Mouse (Mus musculus): ENCODE measurements around the gene Sart3.
A peak's percentile ranks its signal among the peaks of the same experiment; 100 is the strongest.
"Not testable (repeated sequence)": the region's sequence is repeated elsewhere in the genome, so short reads cannot be mapped to it uniquely, and the experiment has no call there.

Sart3 gene

DNA sequence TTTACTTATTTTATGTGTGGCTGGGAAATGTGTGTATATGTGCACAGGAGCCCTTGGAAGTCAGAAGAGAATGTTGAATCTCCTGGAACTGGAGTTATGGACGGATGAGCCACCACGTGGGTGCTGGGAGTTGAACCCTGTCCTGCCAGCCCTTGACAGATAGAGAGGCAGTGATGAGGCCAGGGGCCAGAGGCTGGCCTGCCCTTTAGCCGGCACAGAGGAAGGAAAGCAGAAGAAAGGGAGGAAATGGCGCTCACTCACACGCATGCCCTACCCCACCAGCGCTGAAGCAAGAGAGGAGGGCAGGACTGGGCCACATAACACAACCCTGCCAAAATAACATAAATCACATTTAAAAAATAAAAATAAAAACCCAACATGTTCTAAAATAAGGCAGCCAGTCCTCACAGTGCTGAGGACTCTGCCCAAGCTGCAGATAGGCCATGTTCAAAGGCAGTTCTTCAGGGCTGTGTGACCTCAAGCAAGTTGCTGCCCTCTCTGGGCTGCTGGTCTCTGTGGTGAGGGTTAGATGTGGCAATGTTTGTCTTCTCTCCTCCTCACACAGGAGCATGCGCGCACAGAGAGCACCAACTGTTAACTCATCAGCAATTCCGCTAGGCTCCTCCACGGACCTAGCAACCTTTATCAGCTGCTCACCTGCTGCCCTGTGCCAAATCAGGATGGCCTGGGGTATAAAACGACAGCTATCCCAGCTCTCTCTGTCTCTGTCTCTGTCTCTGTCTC is 18.3 kb upstream of the Sart3 start:
- no peak for DNase-seq (ENCODE audit: low spot score)

DNA sequence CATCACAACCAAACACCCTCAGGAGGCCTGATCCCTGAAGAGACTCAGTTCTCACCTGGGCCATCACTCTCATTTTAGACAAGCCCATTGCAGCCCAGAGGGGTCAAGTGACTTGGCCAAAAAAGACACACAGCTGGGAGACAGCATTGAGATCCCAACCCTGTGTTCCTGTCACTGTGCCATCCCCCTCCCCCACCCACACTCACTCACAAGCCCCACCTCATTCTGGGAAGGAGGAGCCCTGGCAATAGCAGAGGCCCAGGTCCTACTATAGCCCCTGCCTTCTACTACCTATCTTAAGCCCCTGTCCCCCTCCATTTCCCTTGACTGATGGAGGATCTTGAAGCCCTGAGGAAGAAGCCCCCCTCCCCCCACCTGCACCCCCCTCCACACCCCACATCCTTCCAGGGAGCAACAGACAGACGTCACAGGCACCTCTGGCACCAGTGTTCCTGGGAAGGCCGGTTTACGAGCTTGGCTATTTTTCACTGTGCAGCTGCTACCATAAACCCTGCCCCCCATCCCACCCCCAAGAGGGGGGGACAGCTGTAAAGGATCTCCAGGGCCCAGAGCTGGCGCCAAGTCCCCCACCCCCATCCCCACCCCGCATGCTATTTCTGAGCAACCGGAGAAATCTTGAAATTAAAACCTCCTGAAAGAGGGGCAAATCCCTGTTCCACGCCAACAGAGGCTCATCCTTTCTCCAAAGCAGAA is 16.9 kb upstream of the Sart3 start:
- DNase-seq (ENCODE audit: low spot score) = no peak

DNA sequence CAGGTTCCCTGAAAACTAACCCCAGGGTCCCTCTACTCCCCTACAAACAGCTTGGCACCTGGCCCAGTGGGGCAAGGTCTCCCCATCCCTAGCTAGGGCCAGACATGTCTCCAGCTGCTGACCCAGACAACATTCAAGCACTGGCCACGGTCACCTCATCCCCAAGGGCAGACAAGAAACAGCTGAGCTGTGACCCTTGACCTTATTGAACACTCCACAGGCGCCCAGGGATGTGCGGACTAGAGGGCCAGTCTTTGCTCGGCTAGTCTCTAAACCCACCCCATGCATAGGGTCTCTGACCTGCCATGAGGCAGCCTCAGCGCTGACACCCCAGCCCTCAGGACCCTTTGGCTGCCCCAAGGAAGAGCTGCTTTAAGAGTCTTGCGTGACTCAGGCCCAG is 16.3 kb upstream of the Sart3 start:
- no peak for DNase-seq (ENCODE audit: low spot score)

DNA sequence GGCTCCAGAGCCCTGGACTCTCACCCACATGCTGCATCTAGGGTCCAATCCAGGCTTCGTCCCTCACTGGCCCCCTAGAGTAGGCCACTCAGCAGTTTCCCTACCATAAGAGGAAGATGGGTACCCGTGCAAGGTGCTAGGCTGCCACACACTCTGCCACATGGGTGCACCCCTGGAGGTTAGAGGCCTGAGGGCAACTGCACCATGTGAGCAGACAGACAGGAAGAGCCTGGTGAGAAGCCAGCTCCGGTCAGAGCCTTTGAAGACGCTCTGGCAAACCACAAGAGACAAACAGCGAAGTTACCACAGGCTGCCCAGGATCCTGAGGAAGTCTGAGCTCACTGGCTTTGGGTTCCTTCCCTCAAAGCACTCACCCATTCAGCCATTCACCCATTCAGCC is 14.7 kb upstream of the Sart3 start:
- DNase-seq (ENCODE audit: low spot score) = no peak

DNA sequence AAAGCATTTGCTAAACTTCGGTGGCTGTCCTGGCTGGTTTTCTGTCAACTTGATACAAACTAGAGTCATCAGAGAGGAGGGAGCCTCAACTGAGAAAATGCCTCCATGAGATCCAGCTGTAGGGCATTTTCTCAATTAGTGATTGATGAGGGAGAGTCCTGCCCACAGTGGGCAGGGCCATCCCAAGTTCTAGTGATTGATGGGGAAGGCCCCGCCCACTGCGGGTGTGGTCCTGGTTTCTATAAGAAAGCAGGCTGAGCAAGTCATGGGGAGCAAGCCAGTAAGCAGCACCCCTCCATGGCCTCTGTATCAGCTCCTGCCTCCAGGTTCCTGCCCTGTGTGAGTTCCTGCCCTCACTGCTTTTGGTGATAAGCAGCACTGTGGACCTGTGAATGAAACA is 11.8 kb upstream of the Sart3 start:
- DNase-seq (ENCODE audit: low spot score) = not testable (repeated sequence)

DNA sequence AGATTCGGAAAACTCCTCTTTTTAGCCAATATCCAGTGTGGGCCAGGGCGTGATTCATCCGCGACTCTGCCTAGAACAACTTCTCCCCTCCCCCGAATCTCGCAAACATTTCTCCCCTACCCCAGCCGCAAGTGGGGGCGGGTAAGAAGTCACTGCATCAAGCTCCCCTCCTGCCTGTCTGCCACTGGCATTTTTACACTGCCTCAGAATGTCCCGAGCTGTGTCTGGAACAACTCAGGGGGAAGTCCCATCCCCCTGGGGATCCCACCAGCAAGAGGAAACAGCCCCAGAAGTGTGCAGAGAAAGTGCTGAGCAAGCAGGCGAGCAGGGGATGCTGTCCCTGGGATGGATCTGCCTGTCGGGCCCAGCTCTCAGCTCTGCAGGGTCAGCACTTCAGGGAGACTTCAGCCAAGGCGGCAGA is 11.3 kb upstream of the Sart3 start:
- DNase-seq (ENCODE audit: low spot score) = peak; percentile 55

DNA sequence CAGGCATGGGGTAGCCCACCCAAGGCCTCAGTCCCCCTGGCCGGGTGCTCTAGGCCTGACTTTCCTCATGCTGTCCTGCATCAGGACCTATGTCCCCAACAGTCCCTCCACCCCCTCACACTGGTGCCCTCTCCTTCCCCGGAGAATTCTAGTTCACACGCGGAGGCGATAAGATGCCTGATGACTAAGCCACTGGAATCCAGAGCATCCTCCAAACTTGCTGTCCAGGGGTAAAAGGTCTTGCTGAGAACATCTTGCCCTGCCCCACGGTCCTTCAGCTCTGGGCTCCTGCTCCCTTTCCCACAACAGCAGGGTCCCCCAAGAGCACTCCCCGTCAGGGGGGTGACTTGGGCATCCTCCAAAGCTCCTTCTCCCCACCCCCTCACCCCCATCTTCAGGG is 10.3 kb upstream of the Sart3 start:
- no peak for DNase-seq (ENCODE audit: low spot score)

DNA sequence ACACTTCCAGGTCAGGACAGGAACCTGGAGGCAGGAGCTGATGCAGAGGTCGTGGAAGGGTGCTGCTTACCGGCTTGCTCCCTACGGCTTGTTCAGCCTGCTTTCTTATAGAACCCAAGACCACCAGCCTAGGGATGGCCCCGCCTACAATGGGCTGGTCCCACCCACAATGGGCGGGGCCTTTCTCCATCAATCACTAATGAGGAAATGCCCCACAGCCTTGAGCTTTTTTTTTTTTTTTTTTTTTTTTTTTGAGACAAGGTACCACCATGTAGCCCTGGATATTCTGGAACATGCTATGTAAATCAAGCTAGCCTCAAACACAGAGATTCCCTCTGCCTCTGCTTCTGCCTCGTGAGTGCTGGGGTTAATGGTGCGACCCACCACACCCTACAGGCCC is 9.6 kb upstream of the Sart3 start:
- DNase-seq (ENCODE audit: low spot score) = no peak

DNA sequence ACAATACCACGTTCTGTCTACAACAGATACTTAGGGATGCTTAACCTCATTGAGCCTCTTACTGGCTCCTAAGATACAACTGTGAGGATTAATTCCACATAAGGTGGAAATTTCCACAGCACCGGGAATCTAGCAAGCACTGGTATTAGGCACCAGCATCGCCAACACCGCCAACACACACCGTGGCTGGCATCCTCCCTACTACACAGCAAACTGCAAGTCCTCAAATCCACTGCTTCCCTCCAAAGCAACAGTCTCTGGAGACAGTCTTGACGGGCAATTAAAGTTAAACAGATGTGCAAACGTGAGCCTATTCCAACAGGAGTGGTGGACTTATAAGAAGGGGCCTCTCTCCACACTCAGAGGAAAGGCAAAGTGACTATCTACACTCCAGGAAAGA is 8.9 kb upstream of the Sart3 start:
- no peak for DNase-seq (ENCODE audit: low spot score)

DNA sequence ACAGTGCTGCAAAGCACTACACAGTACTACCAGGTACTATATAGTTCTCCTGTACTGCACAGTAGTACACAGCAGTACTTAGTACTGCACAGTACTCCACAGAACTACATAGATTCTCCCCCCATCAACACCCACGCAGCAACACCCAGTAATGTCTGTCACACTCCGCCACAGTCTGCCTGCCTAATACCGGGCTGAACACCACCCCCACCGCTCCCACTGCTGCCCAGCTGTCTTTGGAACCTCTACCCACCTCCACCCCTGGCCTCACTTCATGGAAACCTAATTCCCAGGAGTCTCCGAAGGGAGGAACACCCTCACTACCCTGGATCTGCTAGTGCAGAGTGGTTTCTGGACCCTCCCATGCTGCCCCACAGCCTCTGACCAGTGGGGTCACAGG is 8.5 kb upstream of the Sart3 start:
- DNase-seq (ENCODE audit: low spot score) = no peak

DNA sequence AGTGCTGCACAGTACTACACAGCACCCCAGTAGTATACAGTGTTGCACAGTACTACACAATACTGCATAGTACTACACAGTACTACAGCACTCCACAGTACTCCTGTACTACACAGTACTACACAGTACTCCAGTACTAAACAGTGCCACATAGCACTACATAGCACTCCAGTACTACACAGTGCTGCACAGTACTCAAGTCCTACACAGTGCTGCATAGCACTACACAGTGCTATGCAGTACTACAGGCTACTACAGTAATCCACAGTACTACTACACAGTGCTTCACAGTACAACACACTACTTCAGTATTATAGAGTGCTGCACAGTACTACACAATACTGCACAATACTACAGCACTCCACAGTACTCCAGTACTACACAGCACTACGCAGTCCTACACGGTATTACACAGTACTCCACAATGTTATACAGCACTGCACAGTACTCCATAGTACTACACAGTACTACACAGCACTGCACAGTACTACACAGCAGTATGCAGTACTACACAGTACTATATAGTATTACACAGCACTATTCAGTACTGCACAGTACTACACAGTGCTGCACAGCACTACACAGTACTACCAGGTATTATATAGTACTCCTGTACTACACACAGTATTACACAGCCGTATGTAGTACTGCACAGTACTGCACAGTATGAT is 7.9 kb upstream of the Sart3 start:
- DNase-seq (ENCODE audit: low spot score) = no peak

DNA sequence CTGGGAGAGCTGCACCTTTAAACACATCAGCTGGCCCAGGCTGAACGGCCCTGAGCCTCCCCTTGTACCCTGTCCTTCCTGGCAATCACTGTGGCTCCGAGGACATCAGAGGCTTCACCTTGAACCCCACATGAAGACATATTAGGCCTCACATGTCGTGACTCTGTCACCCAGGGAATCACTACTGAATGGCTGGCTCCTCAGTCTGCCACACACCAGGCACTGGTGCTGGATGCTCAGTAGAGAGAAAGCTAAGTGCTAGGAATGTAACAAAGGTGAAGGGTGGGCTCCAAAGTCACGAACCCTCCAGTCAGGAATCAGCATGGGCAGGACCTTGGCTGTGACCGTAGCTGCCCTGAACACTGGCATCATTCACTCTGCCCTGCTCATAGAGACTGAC is 7.3 kb upstream of the Sart3 start:
- no peak for DNase-seq (ENCODE audit: low spot score)

DNA sequence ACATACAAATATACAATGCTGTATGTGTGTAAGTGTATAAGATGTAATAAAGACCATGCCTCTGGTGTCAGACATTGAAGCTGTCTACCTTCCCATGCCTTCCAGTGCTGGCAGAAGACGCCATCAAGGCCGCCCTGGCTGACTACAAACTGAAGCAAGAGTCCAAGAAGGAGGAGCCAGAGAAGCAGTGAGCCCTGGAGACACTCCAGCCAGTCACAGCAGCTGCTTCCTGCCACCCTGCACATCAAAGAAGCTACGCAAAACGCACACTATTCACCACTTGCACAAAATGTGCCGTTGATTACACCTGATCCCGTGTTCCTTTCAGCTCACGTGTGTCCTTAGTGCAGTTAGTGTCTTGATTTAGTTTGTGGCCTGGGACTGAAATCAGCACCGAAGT is 5.4 kb upstream of the Sart3 start:
- not testable (repeated sequence) for DNase-seq (ENCODE audit: low spot score)

DNA sequence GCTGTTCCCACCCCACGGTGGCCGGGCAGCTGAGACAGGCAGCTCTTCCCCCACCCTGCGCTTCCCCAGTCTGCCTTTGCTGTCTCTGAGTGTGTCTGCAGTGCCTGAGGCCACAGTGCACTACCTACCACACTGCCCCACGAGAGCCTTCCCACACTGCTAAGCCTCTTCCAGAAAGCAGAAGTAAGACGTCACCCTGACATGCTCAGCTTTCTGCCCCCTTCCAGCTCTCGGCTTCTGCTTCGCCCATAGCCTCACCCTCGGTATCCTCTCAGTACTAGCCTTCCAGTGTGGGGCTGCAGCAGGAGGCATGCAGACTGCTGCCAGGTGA is 4.6 kb upstream of the Sart3 start:
- DNase-seq (ENCODE audit: low spot score) = no peak

DNA sequence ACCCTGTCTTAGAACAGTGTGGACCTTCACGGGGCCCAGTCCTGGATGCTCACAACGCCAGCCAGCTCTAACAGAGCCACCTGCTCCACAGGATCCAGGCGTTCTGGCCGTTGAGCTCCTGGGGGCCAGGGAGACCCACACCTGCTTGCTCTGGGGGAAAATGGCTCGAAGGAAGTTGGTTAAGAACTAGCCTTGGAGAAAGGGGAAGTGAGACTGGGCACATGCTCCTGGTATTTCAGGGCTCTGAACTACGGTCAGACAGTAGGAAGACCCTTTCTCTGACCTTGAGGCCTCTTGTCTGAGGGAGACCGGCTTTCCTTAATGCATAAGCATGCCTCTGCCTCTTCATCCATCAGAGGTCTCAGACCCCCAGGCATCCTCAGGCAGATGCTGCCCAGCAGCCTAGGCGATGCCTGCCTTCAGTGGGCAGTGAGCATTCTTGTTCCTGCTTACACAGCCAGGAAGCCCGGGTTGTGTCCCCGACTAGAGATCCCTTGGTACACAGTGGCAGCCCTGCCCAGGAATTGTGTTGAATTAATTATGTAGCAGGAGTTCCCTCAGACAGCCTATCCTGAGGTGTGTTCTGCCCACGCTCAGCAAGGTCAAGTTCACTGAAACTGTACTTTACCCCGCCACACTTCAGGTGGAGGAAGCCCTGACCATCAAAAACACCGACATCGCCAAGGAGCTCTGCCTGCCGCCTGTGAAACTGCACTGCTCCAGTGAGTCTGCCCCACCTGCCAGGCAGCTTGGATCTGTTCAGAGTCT is 4.0 kb upstream of the Sart3 start:
- DNase-seq (ENCODE audit: low spot score) = no peak

DNA sequence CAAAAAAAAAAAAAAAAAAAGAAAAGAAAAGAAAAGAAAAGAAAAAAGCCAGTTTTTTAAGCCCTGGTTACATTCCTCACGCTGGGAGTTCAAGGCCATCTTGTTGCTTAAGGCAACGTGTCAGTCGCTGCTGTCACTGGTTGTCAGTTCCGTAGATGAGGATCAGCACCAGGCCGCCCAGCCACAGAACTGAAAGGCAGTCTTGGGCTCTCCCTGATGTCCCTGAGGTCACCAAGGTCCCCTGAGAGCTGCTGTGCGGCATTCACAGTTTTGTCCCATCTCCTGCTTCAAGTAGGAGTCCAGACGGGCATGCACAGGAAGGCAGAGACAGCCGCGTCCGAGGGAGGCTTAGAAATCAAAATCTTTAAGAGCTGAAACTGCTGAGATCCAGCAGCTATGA is 3.3 kb upstream of the Sart3 start:
- DNase-seq (ENCODE audit: low spot score) = no peak

DNA sequence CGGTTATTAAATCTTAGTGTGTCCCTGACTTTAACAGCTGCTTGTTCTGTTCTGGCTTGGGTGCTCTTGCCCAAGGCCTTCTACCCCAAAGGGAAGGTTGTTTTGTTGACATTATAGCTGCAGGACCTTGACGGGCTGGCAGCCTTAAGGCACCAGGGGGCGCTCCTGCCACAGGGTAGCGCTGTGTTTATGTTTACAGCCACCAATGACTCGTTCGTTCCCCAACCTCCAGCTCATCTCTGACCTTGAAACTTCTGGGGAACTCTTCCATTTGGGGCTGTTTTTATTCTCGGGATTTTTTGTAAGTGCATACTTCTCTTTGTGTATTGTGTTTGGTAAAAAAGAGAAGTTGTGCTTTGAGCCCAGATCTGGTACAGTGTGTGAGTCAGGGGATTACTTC is 1.4 kb upstream of the Sart3 start:
- DNase-seq (ENCODE audit: low spot score) = peak; percentile 66

DNA sequence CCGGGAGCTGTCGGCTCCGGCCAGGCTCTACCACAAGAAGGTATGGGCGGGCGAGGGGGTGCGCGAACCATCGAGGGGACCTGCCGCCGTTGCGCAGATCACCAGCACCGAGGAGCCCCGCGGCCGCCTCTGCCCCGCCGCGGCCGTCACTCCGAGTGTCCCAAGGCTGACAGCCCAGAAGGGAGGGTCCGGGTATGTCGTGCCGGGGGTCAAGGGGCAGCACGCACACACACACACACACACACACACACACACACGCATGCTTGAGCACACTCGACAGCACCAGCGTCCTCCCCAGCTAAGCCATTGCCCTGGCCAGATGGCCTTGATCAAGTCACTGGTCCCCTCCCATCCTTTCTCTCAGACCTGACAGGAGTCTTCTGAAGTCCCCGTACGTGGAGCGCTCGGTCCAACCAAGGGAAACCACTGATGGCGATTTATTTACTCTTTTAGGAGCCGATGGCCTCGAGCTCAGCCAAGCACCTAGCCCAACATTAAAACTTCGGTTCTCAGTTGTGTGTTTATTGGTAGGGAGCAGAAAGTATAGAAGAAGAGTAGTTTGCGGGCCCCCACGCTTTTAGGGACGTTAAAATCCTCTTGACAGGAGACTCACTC is 702 bp upstream of the Sart3 start:
- no peak for DNase-seq (ENCODE audit: low spot score)

DNA sequence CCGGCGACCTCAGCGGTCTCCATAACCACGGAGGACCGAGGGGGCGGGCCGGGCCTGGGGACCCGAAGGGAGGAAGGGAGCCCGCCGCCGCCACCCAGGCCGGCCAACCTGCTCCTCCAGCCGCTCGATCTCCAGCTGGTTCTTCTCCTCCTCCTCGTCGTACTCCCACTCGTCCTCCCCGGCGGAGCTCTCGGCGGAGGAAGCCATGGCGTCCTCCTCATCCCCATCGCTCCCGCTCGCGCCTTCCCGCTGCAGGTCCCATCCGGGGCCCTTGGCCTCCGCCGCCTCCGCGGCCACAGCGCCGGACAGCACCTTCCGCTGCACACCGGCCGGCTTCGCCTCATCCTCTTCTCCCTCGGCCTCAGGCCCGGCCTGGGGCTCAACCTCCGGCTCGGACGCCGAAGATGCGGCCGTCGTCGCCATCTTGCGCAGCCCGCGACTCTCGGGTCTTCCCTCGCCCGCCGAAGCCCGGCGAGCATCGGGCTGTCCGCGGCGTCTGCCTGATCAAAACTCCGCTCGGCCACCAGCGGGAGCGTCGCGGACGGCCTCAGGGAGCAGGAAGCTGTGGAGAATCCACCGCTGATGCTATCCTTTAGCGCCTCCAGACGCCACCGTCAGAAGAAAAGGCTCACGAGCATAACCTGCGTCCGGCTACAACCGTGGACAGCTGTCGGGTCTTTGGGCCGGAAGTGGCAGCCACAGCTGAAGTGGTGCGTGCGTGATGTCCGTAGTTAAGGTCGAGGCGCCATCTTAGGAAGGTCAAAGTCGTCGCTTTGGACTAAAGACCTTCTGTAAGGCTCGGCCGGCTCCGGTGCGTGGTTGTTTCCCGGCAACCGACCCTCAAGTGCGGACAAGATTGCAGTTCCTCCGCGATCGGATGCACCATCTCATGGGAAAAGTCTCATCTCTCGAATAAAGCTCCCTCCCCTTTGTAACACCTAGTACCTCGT is 822 bp downstream of the Sart3 start:
- DNase-seq (ENCODE audit: low spot score) = peak; percentile 91

DNA sequence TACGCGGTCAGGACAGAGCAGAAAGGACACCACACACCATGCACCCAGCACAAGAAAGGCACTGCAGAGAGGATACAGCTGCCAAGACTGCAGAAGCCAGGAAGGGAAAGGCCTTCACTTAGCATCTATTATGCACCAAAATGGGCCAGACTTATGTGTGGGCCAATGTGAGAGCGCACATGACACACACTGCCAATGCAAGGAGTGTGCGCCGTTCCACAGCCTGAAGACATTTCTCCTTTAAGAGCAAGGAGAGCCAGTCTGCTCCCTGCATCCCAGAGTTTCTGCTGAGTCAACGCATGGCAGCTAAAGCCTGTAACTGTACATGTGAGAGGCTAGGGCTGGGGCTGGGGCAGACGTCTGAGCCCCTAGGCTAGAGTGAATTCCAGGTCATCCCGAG is 3.5 kb downstream of the Sart3 start:
- DNase-seq (ENCODE audit: low spot score) = no peak

Measured in testis, postnatal 14 days (tissue).